Mouse (Mus musculus) thymus, postnatal 36 days (tissue): ENCODE data around the gene Shank3.

Experiments
- DNase-seq, 2 experiments: peaks; one replicate each; pipeline ENCODE4 v3.0.0; 2022; ENCODE audit warnings: mixed read lengths in 2 of 2

Shank3 gene

GRCm38 (mm10) chr15:89557996-89558390, 58.6 kb downstream of the Shank3 start:
- DNase-seq, result no peak

- no peak for DNase-seq
Measured at GRCm38 (mm10) chr15:89559202-89559731, 59.8 kb downstream of the Shank3 start.

- no peak for DNase-seq
Measured at GRCm38 (mm10) chr15:89568114-89568513, 68.7 kb downstream of the Shank3 start, which contains the start of gene Acr. TSS of gene Acr (plus strand) at chr15:89568326.

GRCm38 (mm10) chr15:89572147-89572546, 72.7 kb downstream of the Shank3 start:
- no peak for DNase-seq

GRCm38 (mm10) chr15:89582494-89582893, 83.1 kb downstream of the Shank3 start:
- no peak for DNase-seq

- DNase-seq, result no peak
Measured at GRCm38 (mm10) chr15:89585101-89585500, 85.7 kb downstream of the Shank3 start.

- DNase-seq, result no peak
Measured at GRCm38 (mm10) chr15:89585631-89586030, 86.2 kb downstream of the Shank3 start.

GRCm38 (mm10) chr15:89589146-89589545, 89.7 kb downstream of the Shank3 start:
- no peak for DNase-seq

GRCm38 (mm10) chr15:89591317-89591716, 91.9 kb downstream of the Shank3 start:
- DNase-seq, result no peak

- peak; percentile 64 to 75 for DNase-seq
Measured at GRCm38 (mm10) chr15:89591723-89592455, 92.5 kb downstream of the Shank3 start, which contains the start of gene Rabl2. TSS of gene Rabl2 (minus strand) at chr15:89591923.

- no peak for DNase-seq
Measured at GRCm38 (mm10) chr15:89592548-89592947, 93.1 kb downstream of the Shank3 start.

- no peak for DNase-seq
Measured at GRCm38 (mm10) chr15:89605822-89606570, 106.6 kb downstream of the Shank3 start.

- no peak for DNase-seq
Measured at GRCm38 (mm10) chr15:89607480-89607879, 108.1 kb downstream of the Shank3 start.

- DNase-seq, result no peak
Measured at GRCm38 (mm10) chr15:89607888-89608287, 108.5 kb downstream of the Shank3 start.
